Mouse (Mus musculus): ENCODE measurements around the gene 3830406C13Rik.

- TF ChIP-seq USF1 (IDR thresholded peaks at IDR 0.05; ENCODE audit: low read depth) (no peak), POLR2A (IDR thresholded peaks at IDR 0.05; ENCODE audit: insufficient read length, low read depth) (no peak), CEBPB (IDR thresholded peaks at IDR 0.05; ENCODE audit: insufficient read depth, poor library complexity, severe bottlenecking) (no peak)
These were observed 58.0 kb downstream of the 3830406C13Rik start for GRCm38 (mm10) chr14:12341789-12342457.
